In the genomic region with DNA sequence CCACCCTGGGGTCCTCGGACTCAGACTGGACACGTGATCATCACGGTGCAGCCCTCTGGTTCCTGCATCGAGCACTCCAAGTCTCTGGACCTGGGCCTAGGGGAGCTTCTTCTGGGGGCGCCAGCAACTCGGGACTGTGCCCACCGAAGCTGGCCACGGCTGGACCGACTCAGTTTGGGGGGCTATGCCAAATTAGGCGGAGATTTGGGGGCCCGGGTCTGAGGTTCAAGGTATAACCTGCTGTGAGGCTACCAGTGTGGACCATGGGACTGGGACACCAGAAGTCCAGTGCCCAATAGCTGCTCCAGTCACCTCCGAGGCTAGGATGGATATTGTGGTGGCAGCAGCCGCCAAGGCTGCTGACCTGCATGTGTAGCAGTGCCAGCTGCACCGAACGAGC, we compare ENCODE assay signal across 9 mouse cellular contexts. TPM values are rescaled to one million over a fixed set of nuclear protein-coding genes. Genes with fewer than 3 reads are reported as not detected.
DNase-seq lines count a peak whose midpoint lies in the region; ATAC-seq and TF ChIP-seq lines count a peak whose summit lies in the region.
"Had no signal": no experiment of that assay in that cellular context is flagged by ENCODE, and none has a peak within 500 bp of the region (broad histone marks: within the 10 kb centered on the region; RNA-seq: fewer than 3 reads in every experiment).

No protein-coding gene starts in this region.

- peak overlapping the region; percentile 76 for H3K9ac ChIP-seq in kidney, embryonic 16.5 days (replicated peaks; ENCODE audit: low read length)
- H3K9ac ChIP-seq in embryonic facial prominence, embryonic 15.5 days = peak overlapping the region; percentile 45
- peak overlapping the region; percentile 60; the same call in 1 of the 2 replicates for H3K9ac ChIP-seq in intestine, postnatal 0 days (ENCODE audit: low read depth, low read length)
- peak overlapping the region; percentile 52 for H3K9ac ChIP-seq in neural tube, embryonic 11.5 days (ENCODE audit: low read length)

- 62% methylated on average over 15 of the region's 15 CpGs for WGBS in kidney, embryonic 16.5 days
- 55% methylated on average over 15 of the region's 15 CpGs for WGBS in embryonic facial prominence, embryonic 15.5 days
- 66% methylated on average over 15 of the region's 15 CpGs for WGBS in intestine, postnatal 0 days
- WGBS in neural tube, embryonic 11.5 days = 52% methylated on average over 15 of the region's 15 CpGs

- H3K4me2 ChIP-seq in kidney, embryonic 16.5 days (replicated peaks; ENCODE audit: low read depth, low read length) = peak overlapping the region; percentile 90
- peak overlapping the region; percentile 79 for H3K4me2 ChIP-seq in embryonic facial prominence, embryonic 15.5 days (replicated peaks)
- peak overlapping the region; percentile 96 for H3K4me2 ChIP-seq in intestine, postnatal 0 days (replicated peaks; ENCODE audit: low read depth)
- peak overlapping the region; percentile 72 for H3K4me2 ChIP-seq in neural tube, embryonic 11.5 days (ENCODE audit: low read depth)

- no peak for DNase-seq in kidney, adult 9 months
- DNase-seq in neural tube, embryonic 11.5 days (ENCODE audit: low spot score) = no peak
- DNase-seq in retina, embryonic 14.5 days (ENCODE audit: low spot score) = no peak
- no peak for DNase-seq in gastrocnemius, adult 18-20 months (ENCODE audit: low spot score)
- no peak for DNase-seq in kidney, adult 8-10 months
- DNase-seq: cerebellum, postnatal 25 days had no signal

- peaks cover 11% of the 10 kb centered on the region for H3K27me3 ChIP-seq in kidney, embryonic 16.5 days (ENCODE audit: insufficient read depth, low read length)
- peaks cover 20% of the 10 kb centered on the region for H3K27me3 ChIP-seq in embryonic facial prominence, embryonic 15.5 days
- H3K27me3 ChIP-seq in intestine, postnatal 0 days (replicated peaks; ENCODE audit: control insufficient read depth, insufficient read depth, low read length) = peaks cover 19% of the 10 kb centered on the region
- H3K27me3 ChIP-seq in neural tube, embryonic 11.5 days (ENCODE audit: control insufficient read depth, insufficient read depth, low read length) = peaks cover 54% of the 10 kb centered on the region

- no peak overlapping the region for H3K27ac ChIP-seq in kidney, embryonic 16.5 days (ENCODE audit: low read length)
- H3K27ac ChIP-seq in embryonic facial prominence, embryonic 15.5 days (replicated peaks) = 0 out of 2 replicates have a peak overlapping the region, but pooled peaks have one; percentile 95
- H3K27ac ChIP-seq in intestine, postnatal 0 days (ENCODE audit: low read depth, low read length) = no peak overlapping the region
- H3K27ac ChIP-seq in neural tube, embryonic 11.5 days (ENCODE audit: low read depth, low read length) = no peak overlapping the region

- no peaks in the 10 kb centered on the region for H3K9me3 ChIP-seq in kidney, embryonic 16.5 days (ENCODE audit: low read length)
- no peaks in the 10 kb centered on the region for H3K9me3 ChIP-seq in embryonic facial prominence, embryonic 15.5 days (replicated peaks)
- H3K9me3 ChIP-seq in intestine, postnatal 0 days (ENCODE audit: control insufficient read depth) = no peaks in the 10 kb centered on the region
- H3K9me3 ChIP-seq in neural tube, embryonic 11.5 days (ENCODE audit: control insufficient read depth, low read length) = no peaks in the 10 kb centered on the region

- peaks cover 23% of the 10 kb centered on the region; the same call in 1 of the 2 replicates for H3K36me3 ChIP-seq in kidney, embryonic 16.5 days (ENCODE audit: insufficient read depth, low read length)
- peaks cover 6% of the 10 kb centered on the region; the same call in 1 of the 2 replicates for H3K36me3 ChIP-seq in embryonic facial prominence, embryonic 15.5 days
- peaks cover 38% of the 10 kb centered on the region for H3K36me3 ChIP-seq in intestine, postnatal 0 days (ENCODE audit: control insufficient read depth, insufficient read depth)
- peaks cover 5% of the 10 kb centered on the region for H3K36me3 ChIP-seq in neural tube, embryonic 11.5 days (ENCODE audit: control insufficient read depth, insufficient read depth, low read length)

- H3K4me1 ChIP-seq in kidney, embryonic 16.5 days (ENCODE audit: insufficient read depth, low read length) = peaks cover 78% of the 10 kb centered on the region
- peaks cover 77% of the 10 kb centered on the region for H3K4me1 ChIP-seq in embryonic facial prominence, embryonic 15.5 days
- peaks cover 2% of the 10 kb centered on the region for H3K4me1 ChIP-seq in intestine, postnatal 0 days (replicated peaks; ENCODE audit: control insufficient read depth, insufficient read depth, low read length)
- peaks cover 41% of the 10 kb centered on the region for H3K4me1 ChIP-seq in neural tube, embryonic 11.5 days (ENCODE audit: control insufficient read depth, insufficient read depth, low read length)

- no peak for TF ChIP-seq CTCF in intestine, postnatal 0 days (IDR thresholded peaks at IDR 0.05; ENCODE audit: low read depth)

- ATAC-seq in kidney, embryonic 16.5 days (ENCODE audit: low FRiP score, low TSS enrichment) = no peak
- no peak for ATAC-seq in embryonic facial prominence, embryonic 15.5 days (ENCODE audit: insufficient number of reproducible peaks, low FRiP score, low TSS enrichment, low read depth)
- no peak for ATAC-seq in intestine, postnatal 0 days
- ATAC-seq in neural tube, embryonic 11.5 days (ENCODE audit: insufficient read depth, low FRiP score, low TSS enrichment) = no peak

- H3K4me3 ChIP-seq in kidney, embryonic 16.5 days (ENCODE audit: low read length) = peak overlapping the region; percentile 67
- H3K4me3 ChIP-seq in embryonic facial prominence, embryonic 15.5 days (replicated peaks) = peak overlapping the region; percentile 67
- H3K4me3 ChIP-seq in intestine, postnatal 0 days (ENCODE audit: low read depth, low read length) = peak overlapping the region; percentile 68
- peak overlapping the region; percentile 50 for H3K4me3 ChIP-seq in neural tube, embryonic 11.5 days (ENCODE audit: low read depth, low read length)

RNA-seq across cellular contexts. Expression of a gene that starts 0.8 kb away (rescaled TPM):
- polyA plus RNA-seq in kidney, embryonic 16.5 days (2015; fragmentation: Nextera tagmentation; extraction: Ambion mirVana) = 0.54 and 1.0 TPM in 2 replicates
- 6.0 and 6.7 TPM in 2 replicates for polyA plus RNA-seq in embryonic facial prominence, embryonic 15.5 days (2015; fragmentation: Nextera tagmentation; extraction: Ambion mirVana)
- 1.3 and 1.7 TPM in 2 replicates for polyA plus RNA-seq in intestine, postnatal 0 days (2015; fragmentation: Nextera tagmentation; extraction: Ambion mirVana)
- 1.4 TPM in 2 replicates for polyA plus RNA-seq in neural tube, embryonic 11.5 days (2014; fragmentation: Nextera tagmentation; extraction: Ambion mirVana)
- 1 to 10 TPM; 1.3 to 3.2 TPM for total RNA-seq in gastrocnemius, adult 18-20 months (2021)

RNA-seq across cellular contexts. Expression of a gene that starts 49.0 kb away (rescaled TPM):
- 107 and 108 TPM in 2 replicates for polyA plus RNA-seq in kidney, embryonic 16.5 days (2015; fragmentation: Nextera tagmentation; extraction: Ambion mirVana)
- polyA plus RNA-seq in embryonic facial prominence, embryonic 15.5 days (2015; fragmentation: Nextera tagmentation; extraction: Ambion mirVana) = 101 and 103 TPM in 2 replicates
- polyA plus RNA-seq in intestine, postnatal 0 days (2015; fragmentation: Nextera tagmentation; extraction: Ambion mirVana) = 36.2 and 38.3 TPM in 2 replicates
- 136 and 144 TPM in 2 replicates for polyA plus RNA-seq in neural tube, embryonic 11.5 days (2014; fragmentation: Nextera tagmentation; extraction: Ambion mirVana)
- 10 to 100 TPM; 28.0 TPM for total RNA-seq in gastrocnemius, adult 18-20 months (2021)
